Mouse (Mus musculus) urinary bladder, postnatal 10 days (tissue): ENCODE measurements around the gene Tstd2.

ENCODE experiments used
- DNase-seq: peaks from one replicate; pipeline ENCODE4 v3.0.0; 2022; ENCODE audit warnings: low spot score

Gene Tstd2

DNA sequence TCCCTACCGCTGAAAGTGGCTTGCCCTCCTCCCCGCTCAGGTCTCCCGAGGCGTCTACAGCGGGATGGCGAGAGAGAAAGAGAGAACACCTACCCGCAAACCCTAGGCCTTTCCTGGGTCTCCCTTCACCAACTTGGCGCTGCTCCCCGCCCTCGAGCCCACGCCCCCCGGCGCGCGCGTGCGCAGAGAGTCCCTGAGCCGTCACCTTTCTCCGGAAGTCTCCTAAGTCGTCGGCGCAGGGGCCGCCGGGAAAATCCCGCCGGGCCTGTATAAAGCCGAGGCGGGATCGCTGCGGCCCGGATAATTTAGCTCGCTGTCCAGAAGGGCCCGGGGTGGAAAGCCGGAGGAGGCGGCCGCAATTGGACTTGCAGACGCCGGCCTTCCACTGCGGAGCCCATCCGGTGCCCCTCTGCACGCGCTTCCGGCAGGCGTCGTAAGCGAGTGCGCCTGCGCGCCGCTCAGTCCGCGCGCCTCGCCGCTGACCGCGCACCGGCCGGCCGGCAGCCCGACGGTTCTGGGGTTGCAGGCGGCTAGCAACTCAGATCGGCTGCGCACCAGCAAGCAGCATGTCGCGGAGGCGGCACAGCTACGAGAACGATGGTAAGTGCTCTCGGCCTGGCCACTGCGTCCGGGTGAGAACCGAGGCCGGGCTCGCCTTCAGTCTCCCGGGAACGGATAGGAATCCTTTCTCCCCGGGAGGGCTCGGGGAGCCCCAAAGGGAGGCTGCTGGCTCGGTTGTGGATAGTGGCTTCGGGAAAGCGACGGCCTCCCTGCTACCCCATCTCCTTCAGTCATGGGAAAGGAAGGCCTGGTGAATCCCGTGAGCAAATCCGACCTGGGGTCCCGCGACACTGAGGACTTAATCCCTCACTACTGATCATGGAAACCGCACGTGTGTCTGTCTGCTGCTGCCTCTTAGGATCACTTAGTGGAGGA, at the start of gene Tstd2, which contains the start of gene Ncbp1:
TSS of gene Tstd2 (minus strand) at position 408 of the 936 bp plus-strand sequence.
TSS of gene Ncbp1 (plus strand) at position 327 of the 936 bp plus-strand sequence.
- peak; percentile 63 for DNase-seq

DNA sequence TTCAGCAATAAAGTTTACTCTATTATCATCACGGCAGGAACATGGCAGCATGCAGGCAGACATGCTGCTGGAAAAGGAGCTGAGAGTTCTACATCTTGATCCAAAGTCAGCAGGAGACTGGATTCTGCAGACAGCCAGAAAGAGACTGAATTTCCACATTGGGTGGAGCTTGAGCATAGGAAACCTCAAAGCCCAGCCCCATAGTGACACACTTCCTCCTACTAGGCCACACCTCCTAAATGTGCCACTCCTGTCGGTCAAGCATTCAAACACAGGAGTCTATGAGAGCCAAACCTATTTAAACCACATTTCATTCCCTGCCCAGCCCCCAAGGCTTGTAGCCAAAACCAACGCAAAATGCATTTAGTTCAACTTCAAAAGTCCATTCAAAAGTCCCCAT, 48.0 kb upstream of the Tstd2 start:
- no peak for DNase-seq

DNA sequence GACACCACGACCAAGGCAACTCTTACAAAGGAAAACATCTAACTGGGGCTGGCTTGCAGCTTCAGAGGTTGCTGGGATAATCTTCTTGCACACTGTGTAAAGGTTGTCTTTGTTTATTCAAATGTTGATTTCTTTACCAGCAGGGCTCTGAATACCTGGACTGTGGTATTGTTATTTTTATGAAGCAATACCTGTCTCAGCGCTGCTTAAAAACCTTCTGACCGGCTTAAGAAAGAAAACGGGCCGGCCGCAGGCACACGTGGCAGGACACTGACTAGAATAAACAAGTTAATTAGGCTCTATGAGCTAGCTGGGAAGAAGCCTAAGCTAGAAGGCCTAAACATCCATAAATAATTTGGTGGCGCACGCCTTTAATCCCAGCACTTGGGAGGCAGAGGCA, 47.4 kb upstream of the Tstd2 start:
- no peak for DNase-seq

DNA sequence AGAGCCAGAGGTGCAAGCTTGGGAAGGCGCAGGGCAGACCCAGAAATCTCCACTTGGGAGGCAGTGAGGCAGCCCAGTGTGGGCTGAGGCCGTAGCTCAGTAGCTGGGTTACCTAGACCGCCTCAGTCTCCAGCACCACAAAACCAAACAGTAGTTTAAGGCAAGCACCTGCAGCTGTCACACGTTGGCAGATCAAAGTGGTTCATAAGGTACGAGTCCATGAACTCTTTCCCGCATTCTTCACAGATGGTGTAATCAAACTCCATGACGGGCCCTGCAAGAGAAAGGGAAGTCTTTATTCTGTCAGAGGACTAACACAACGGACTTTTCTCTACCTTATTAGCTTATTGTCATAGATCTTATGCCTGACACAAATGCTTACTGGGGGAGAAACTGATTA, 46.9 kb upstream of the Tstd2 start:
- DNase-seq: no peak

DNA sequence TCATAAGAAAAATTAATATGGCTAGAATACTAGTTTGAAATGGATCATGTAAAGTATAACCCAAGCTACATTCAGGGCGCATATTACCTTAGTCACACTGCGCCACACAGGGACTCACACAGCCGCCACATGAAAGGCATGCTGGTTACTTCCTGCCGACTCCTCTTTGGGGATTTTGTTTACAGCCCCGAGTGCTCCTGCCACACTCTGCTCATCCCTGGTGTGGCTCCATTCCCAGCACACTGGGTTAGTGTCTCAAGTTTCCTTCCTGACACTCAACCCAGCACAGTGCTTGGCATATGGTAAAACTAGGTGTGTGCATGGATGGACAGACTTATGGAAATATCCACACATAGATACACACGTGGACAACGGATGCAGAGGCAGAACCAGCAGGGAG, 43.7 kb upstream of the Tstd2 start:
- no peak for DNase-seq

DNA sequence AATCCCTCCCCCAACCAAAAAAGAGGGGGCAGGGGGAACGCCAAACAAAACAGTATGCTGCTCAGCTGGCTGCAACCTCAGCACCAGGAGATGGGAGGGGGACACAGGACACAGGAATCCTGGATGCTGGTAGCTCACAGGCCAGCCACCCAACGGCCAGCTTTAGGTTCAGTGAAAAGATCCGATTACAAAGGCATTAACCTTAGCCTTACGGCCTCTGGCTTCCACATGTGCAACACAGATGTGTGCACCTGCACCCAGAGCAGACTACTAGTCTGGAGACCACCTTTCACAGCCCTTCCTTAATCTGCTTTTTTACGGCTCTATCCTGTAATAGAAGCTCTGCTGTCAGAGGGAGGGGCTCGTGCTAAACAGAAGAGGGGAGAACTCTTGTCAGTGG, 42.7 kb upstream of the Tstd2 start:
- no peak for DNase-seq

DNA sequence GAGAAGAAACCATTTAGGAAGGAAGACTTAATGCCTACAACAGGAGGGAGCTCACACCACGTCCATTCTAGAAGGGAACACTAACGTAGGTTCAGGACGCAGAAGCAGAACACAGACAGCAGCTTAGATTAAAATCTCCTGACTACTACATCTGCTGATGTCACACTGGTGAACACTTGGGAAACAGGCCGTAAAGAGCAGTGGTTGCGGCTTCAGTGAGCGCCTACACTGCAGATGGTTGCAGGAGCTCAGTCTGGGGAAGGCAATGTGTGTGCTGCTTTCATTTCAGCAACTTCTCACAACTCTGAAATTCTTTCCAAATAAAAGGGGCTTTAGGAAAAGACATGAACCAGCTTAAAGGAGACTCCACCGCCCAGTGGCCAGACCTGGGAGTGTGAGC, 39.0 kb upstream of the Tstd2 start:
- DNase-seq: no peak

DNA sequence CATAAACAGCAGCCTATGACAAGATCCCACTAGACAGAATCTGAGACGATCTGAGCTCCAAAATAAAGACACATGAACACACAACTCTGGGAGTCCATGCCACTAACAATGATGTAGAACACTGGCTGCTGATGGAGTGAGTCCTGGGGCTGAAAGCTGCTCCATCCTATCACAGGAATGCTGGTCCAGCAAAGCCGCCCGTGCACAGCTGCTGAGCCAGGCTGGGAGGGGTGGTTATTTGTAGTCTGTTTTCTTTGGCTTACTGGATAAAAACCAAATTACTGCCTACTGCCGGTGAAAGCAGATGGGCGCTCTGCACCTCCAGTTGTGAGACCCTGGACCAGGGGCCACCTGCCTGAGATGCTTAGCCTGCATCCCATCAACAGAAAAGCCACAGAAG, 38.5 kb upstream of the Tstd2 start:
- DNase-seq: no peak

DNA sequence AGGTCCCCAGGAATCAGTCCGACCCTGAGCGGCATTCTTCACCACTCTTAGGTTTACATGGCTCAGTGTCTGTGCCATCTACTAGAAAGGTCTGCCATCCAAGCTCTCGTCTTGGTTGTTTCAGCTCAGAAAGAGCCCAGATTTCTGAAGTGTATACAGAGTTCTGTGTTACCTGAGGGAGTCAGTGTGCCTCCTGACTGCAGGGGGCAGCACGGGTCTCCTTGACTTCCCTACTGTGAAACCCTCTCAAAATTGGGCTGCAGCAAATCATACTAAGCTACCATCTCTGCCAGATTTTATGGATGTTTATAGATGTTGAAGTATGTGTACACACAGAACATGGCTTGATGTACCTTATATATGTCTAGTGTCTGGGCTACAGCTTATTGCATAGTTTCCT, 37.8 kb upstream of the Tstd2 start:
- DNase-seq: no peak

DNA sequence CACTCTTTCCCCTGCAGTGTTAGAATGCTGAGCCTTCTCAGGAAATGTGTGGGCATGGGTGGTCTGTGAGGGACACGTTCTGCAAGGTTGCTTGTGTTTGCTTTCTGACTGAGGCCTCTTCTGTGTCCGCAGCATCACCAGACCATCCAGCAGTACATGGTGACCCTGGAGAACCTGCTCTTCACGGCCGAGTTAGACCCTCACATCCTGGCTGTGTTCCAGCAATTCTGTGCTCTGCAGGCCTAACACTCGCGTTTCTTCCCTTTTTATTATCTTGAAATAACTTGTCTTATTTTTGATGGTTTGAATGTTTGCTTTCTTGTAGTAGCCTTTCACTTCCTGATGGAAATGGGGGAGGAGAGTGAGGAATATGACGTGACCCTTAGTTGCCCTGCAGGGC, 33.3 kb upstream of the Tstd2 start:
- no peak for DNase-seq

DNA sequence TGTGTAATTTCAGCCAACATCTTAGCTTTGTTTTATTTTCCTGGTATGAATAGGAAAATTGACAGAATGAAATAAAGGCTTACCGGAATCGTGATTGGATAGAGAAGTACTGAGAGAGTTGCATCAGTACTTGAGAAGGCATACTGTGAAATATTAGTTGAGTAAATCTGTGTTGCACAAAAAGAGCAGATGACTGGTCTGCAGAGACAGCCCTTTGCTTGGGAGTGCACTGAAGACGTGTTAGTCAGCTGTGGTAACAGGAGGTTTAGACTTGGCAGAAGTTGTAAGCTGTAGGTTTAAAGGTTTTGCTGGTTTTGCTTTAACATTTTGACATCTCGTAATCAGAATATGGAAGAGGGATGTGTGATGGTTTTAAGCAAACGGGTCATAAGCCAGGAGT, 27.3 kb upstream of the Tstd2 start:
- DNase-seq: no peak

DNA sequence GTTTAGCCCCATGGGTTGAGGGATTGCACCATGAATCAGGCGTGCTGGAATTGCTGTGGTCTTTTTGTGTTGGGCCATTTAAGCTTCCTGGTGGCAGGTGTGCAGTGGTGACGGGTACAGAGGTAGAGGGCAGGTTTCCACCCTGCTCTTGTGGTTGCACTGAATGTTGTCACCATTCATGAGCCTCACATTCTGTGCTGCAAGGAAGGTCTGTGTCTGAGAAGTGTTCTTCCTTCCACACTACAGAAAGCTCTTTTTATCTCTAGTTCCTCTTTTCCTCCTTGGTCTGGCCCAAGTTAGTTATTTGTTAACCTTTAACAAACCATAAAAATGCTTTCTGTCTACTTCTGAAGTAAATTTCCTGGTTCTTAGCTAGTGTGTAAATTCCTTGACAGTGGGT, 25.5 kb upstream of the Tstd2 start:
- DNase-seq: no peak

DNA sequence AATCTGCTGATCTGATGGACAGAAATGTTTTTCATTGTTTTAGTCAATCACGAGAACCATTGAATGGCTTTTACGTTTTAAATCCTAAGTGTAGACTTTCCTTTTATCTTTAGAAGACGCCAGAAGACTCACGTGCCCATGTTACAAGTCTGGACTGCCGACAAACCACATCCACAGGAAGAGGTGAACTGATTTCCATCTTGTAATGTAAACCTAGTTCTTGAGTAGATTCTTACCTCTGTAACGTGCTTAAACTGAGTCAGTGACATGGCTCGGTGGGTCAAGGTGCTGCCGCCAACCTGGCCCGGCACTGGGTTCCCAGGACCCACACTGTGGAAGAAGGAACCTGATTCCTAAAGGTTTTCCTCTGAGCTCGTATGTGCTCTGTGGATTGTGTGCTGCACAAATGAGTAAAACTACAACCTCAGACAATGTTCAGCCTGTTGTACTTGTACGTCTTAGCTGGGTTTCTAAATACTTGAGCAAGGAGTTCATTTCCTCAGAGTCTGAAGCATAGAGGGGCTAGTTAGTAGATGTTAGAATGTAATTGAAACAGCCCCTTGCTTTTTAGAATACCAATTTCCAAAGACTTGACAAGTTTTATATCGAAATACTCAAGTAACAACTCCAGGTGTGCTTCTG, 13.5 kb upstream of the Tstd2 start:
- no peak for DNase-seq

DNA sequence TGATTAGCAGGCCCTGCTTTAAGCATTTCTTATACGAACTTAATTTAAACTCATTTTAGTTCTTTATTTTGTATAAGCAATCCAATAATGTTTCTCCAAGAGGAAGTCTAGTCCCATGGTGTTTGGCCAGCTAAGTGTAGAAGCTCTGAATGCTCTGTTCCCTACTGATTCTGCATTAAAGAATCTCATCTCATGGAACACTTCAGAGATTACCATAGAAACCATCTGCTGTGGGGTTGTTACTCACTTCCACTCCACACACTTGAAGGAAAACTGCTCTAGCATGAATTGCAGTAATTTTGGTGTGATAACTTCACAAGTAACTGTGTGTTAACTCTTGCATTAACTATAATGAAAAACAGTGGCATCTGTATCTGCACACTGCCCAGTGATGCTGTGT, 8.4 kb upstream of the Tstd2 start:
- DNase-seq: no peak

DNA sequence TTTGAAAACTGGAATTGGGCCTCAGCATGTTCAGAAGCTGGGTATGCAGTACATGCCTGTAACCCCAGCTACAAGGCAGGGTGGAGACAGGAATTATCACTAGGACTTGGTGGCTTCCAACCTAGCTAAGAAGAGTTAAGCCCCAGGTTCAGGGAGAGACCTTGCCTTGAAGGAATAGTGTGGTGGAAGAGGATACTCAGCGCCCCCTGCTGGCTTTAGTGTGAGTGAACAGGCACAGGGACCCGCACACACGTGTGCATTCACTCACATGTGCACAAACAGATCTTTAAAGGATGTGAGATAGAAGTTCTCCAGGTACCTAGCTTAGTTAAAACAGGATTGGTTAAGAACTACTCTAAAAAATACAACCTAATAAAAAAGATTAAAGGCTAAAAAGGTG, 5.8 kb upstream of the Tstd2 start:
- no peak for DNase-seq

DNA sequence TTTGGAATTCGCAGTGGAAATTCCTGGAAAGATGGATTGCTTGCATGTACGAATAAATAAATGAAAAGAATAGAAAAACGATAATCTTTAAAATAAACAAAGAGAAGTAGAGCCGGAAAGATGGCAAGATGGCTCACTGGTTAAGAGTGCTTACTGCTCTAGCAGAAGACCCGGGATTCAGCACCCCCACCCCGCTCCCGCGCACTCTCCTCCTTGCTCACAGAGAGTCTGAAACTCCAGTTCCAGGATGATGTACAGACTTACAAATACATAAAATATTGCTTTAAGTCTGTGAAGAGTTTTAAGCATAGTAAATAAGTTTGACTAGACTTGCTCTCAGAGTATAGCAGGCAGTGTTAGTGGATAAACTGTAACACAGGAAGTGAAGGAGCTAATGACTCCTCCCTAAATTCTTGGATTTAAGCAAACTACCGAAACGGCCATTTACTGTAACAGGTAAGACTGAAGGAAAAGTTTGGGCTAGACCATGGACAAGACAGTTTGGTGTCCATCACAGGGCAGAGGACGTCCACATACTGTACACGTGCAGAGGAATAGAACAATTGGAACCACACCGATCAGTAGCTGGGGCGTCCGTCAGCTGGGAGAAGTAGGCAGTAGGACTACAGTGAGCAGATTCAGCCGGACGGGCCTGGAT, 736 bp downstream of the Tstd2 start:
- no peak for DNase-seq

DNA sequence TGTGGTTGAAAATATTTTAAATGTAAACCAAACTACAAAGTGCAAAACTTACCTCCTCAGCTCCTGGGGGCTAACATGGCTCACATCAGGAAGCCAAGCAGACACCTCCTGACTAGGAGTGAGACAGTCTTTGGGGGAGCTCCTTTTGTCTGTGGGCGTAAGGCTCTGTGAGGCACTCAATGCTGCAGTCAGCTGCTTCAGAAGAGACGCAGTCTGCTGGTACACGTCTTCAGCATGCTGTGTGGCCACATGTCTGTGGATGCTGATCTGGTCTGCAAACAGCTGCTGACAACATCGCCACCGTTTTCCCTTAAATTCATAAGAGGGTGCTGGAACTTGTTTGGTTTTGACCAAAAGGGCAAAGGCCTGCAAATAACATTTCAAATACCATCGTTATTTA, 6.7 kb downstream of the Tstd2 start:
- no peak for DNase-seq

DNA sequence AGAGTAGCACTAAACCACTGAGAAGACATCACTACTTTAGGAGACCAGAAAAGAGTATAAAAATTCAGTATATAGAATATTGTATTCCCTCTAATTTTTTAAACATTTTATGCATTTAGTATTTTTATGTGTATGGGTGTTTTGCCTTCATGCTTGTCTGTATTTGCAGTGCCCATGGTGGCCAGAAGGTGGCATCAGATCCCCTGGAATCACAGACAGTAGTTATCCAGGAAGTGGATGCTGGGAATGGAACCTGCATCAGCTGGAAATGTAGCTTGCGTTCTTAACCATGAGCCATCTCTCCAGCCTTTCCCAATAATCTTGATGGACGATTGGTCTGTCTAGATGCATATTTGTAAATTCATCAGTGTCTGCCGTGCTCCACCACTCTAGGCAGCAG, 8.3 kb downstream of the Tstd2 start:
- DNase-seq: no peak

DNA sequence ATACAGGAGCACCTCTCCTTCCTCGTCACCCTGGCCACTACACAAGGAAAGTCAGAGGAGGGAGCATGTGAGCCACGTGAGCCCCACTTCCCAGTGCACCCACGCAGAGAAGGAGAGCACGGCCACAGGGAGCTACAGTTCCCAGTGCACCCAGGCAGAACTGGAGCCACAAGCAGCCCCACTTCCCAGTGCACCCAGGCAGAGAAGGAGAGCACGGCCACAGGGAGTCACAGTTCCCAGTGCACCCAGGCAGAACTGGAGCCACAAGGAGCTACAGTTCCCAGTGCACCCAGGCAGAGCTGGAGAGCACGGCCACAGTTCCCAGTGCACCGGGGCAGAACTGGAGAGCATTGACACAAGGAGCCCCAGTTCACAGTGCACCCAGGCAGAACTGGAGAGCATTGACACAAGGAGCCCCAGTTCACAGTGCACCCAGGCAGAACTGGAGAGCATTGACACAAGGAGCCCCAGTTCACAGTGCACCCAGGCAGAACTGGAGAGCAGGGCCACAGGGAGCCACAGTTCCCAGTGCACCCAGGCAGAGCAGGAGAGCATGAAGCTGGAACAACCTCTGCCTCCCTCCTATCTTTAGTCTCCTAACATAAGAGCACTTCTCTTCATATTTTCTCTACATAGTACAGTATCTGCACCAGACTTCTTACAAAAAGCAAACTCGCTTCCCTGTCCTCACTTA, 9.0 kb downstream of the Tstd2 start:
- no peak for DNase-seq

DNA sequence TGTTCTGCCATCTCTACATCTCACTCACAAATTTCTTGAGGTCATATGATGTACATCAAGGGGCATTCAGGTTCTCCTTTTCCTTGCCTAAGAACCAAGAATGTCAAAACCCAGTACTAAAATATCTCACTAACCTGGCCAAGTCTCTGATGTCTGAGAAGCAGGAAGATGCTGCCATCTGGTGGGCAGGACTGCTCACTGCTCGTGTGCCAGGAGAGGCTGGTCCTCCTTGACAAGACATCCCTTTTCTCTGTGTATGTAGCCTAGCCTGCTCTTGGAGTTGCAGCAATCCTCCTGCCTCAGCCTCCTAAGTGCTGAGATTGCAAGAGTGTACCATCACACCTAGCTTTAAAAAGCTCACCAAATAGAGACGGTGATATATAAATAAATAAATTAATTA, 12.0 kb downstream of the Tstd2 start:
- DNase-seq: no peak

DNA sequence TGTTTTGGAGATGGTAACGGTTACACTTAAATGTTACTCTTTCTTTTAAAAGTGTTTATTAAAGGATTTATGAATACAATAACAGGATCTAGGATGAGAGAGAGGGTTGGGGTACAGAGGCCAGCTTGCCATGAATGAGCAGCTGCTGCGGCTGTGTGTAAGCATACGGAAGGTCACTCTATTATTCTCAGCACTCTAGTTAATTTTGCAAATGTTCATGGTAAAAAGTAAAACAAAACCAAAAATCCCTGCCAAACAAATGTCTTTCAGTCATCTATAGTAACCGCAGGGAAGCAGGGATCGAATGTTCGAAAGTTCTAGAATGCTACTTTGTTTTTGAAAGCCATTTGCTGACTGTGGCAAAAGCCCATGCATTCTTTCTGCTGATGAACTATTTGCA, 15.1 kb downstream of the Tstd2 start:
- DNase-seq: no peak

DNA sequence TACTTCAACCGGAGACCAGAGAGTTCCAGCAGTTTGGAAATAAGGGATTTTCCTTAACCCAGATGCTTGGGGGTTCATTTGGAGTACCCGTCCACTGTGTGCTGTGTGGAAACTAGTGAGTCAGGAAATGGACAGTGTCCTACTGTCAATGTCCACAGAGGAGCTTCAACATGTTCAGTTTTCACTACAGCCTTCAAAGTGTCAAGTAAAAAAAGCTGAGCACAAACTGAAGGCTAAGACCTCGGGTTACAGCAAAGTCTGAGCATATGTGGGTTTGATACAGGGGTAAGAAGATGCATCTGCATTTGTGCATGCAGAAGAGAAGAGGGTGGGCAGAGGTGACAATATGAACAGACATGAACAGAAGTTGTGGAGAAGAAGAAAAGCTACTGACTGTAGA, 17.7 kb downstream of the Tstd2 start:
- no peak for DNase-seq
